Mouse (Mus musculus): ENCODE data around the gene Ino80e. TPM values are rescaled to one million over a fixed set of nuclear protein-coding genes. Genes with fewer than 3 reads are reported as not detected.
A peak's percentile ranks its signal among the peaks of the same experiment; 100 is the strongest.

The Ino80e gene
- total and polyA plus RNA-seq, 3 experiments = 73.6 to 243 (median 73.9) TPM

DNA sequence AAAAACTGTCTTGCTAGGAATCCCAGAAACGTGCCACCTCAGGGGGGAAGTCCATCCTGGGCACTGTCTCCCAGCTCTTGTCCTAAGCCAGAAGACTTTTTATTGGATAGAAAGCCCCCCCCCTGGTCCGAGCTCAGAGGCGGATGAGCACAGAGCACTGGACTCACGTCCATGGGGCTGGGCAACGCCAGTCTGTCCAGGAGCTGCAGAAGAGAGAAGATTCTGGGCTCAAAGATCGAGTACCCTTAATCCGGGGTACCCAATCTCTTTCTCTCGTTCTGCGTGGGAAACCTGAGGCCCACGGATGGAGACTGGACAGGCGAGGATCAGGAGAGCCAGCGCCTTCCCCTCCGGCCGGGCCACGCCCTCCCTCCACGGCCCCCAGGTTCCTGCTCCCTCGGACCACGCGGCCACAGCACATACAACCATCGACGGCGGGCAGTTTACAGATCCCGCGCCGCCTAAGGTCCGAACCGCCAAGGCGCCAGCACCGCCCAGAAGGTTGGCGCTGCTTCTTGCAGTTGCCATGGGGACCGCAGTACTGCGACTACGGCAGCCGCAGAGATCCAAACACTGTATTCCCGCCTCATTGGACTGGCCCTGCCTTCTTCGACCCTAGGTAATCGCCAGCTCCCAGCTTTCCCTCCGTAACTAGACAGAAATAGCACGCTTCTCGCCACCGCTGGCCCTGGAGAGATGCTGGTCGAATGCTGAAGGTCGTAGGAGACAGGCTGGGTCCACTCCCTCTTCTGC lies 53.3 kb downstream of the Ino80e start:
- H3K27ac ChIP-seq (ENCODE audit: insufficient read depth, low read depth) = no peak overlapping the region
- peak; percentile 47 for DNase-seq (ENCODE audit: extremely low read depth)
- no peak for TF ChIP-seq CHD2 (IDR thresholded peaks at IDR 0.05; ENCODE audit: low read length)
- TF ChIP-seq USF2 (conservative IDR thresholded peaks at IDR 0.05; ENCODE audit: low read depth, low read length) = no peak
- TF ChIP-seq E2F4 (IDR thresholded peaks at IDR 0.05; ENCODE audit: insufficient replicate concordance, low read depth, low read length) = 0 out of 2 replicates have a peak, but pooled peaks have one; percentile 42
- no peak for TF ChIP-seq ZNF384 (IDR thresholded peaks at IDR 0.05; ENCODE audit: low read depth, low read length)
- no peak for TF ChIP-seq POLR2AphosphoS2 (IDR thresholded peaks at IDR 0.05; ENCODE audit: low read depth, low read length)
- no peak for TF ChIP-seq EP300 (IDR thresholded peaks at IDR 0.05; ENCODE audit: low read length)
- no peak for TF ChIP-seq UBTF (IDR thresholded peaks at IDR 0.05; ENCODE audit: low read depth, low read length)
- peak; percentile 69 for TF ChIP-seq HCFC1 (IDR thresholded peaks at IDR 0.05; ENCODE audit: low read depth, low read length)
- no peak for TF ChIP-seq RCOR1 (conservative IDR thresholded peaks at IDR 0.05; ENCODE audit: low read depth, low read length)
- no peak for TF ChIP-seq MAZ (IDR thresholded peaks at IDR 0.05; ENCODE audit: low read depth, low read length)
- TF ChIP-seq JUND (conservative IDR thresholded peaks at IDR 0.05; ENCODE audit: low read depth, low read length) = no peak
- TF ChIP-seq MEF2A (IDR thresholded peaks at IDR 0.05; ENCODE audit: borderline replicate concordance, low read depth, low read length) = no peak
- TF ChIP-seq CHD1 (IDR thresholded peaks at IDR 0.05; ENCODE audit: low read depth, low read length) = no peak
- no peak for TF ChIP-seq TBP (conservative IDR thresholded peaks at IDR 0.05; ENCODE audit: low read depth, low read length)
- TF ChIP-seq KAT2A (IDR thresholded peaks at IDR 0.05; ENCODE audit: insufficient replicate concordance, low read length) = no peak
- TF ChIP-seq BHLHE40 (IDR thresholded peaks at IDR 0.05; ENCODE audit: low read depth, low read length) = no peak
- peak; percentile 55; the same call in 1 of the 2 replicates for TF ChIP-seq SIN3A (IDR thresholded peaks at IDR 0.05; ENCODE audit: low read length)
- TF ChIP-seq ZC3H11A (IDR thresholded peaks at IDR 0.05; ENCODE audit: low read depth, low read length) = no peak
- TF ChIP-seq JUN (IDR thresholded peaks at IDR 0.05; ENCODE audit: insufficient read depth, low read depth, low read length) = no peak
- TF ChIP-seq IRF4 (IDR thresholded peaks at IDR 0.05; ENCODE audit: low read depth, low read length) = no peak
- no peak; the same call in 1 of the 2 replicates for TF ChIP-seq ELF1 (IDR thresholded peaks at IDR 0.05; ENCODE audit: low read depth, low read length)
- TF ChIP-seq PAX5 (IDR thresholded peaks at IDR 0.05; ENCODE audit: low read length) = no peak
- no peak for TF ChIP-seq RAD21 (IDR thresholded peaks at IDR 0.05; ENCODE audit: low read depth, low read length)
- TF ChIP-seq SMC3 (IDR thresholded peaks at IDR 0.05; ENCODE audit: low read depth, low read length) = no peak
- TF ChIP-seq MAX (IDR thresholded peaks at IDR 0.05; ENCODE audit: low read length) = no peak; the same call in 1 of the 2 replicates
- TF ChIP-seq CTCF (conservative IDR thresholded peaks at IDR 0.05 in 1 of 2, IDR thresholded peaks at IDR 0.05 in 1 of 2; ENCODE audit: low read depth in 2 of 2, low read length in 2 of 2) = no peak
- TF ChIP-seq GABPA (IDR thresholded peaks at IDR 0.05; ENCODE audit: insufficient replicate concordance, low read depth, low read length) = no peak
- no peak for TF ChIP-seq ZMIZ1 (IDR thresholded peaks at IDR 0.05; ENCODE audit: low read depth, low read length)
- no peak for TF ChIP-seq NELFE (IDR thresholded peaks at IDR 0.05; ENCODE audit: low read depth, low read length)
- 0 out of 2 replicates have a peak, but pooled peaks have one; percentile 14 for TF ChIP-seq MAFK (IDR thresholded peaks at IDR 0.05; ENCODE audit: insufficient replicate concordance, low read length)
- TF ChIP-seq ETS1 (conservative IDR thresholded peaks at IDR 0.05; ENCODE audit: low read depth, low read length) = no peak
- no peak for TF ChIP-seq MYC (IDR thresholded peaks at IDR 0.05; ENCODE audit: low read depth, low read length)
- TF ChIP-seq TCF12 (IDR thresholded peaks at IDR 0.05; ENCODE audit: low read depth, low read length) = no peak
- no peak for TF ChIP-seq ZKSCAN1 (IDR thresholded peaks at IDR 0.05; ENCODE audit: borderline replicate concordance, low read depth, low read length)
- no peak for TF ChIP-seq NRF1 (IDR thresholded peaks at IDR 0.05; ENCODE audit: low read depth, low read length)
- no peak for TF ChIP-seq USF1 (IDR thresholded peaks at IDR 0.05; ENCODE audit: low read depth, low read length)
- TF ChIP-seq POLR2A (IDR thresholded peaks at IDR 0.05; ENCODE audit: low read depth, low read length) = peak; percentile 44; the same call in 1 of the 2 replicates
- peak; percentile 89 for TF ChIP-seq MXI1 (IDR thresholded peaks at IDR 0.05; ENCODE audit: low read depth, low read length)
- H3K4me1 ChIP-seq (ENCODE audit: control insufficient read depth in 1 of 2, insufficient read depth in 2 of 2) = peaks cover 3 to 14% of the 10 kb centered on the region in 2 experiments; a peak in 3 of 4 replicates
- H3K9ac ChIP-seq (ENCODE audit: insufficient read depth, low read depth) = peak overlapping the region; percentile 24; the same call in 1 of the 2 replicates
- H3K9me3 ChIP-seq (replicated peaks; ENCODE audit: low read length) = peaks cover 4% of the 10 kb centered on the region
- H3K79me2 ChIP-seq (replicated peaks; ENCODE audit: control insufficient read depth, extremely low read depth, insufficient read depth, poor library complexity, severe bottlenecking) = no peaks in the 10 kb centered on the region
- H3K4me3 ChIP-seq (replicated peaks in 1 of 3; ENCODE audit: low read depth in 2 of 3, low read length in 2 of 3, poor library complexity in 1 of 3) = peak overlapping the region; percentile 32 to 52 (median 49)
- in situ Hi-C loops (cut with MboI; ENCODE audit: low pct_ligation_motif_present, low pct_unique_long_range_greater_than_20kb, low sequenced_read_pairs) = no loop called here
- H3K27me3 ChIP-seq (replicated peaks) = no peaks in the 10 kb centered on the region
- no peaks in the 10 kb centered on the region for H3K36me3 ChIP-seq (replicated peaks in 1 of 2; ENCODE audit: control insufficient read depth in 1 of 2, insufficient read depth in 1 of 2, low read length in 1 of 2)
- dilution Hi-C loops (cut with MboI; ENCODE audit: extremely low pct_ligation_motif_present, extremely low pct_unique_long_range_greater_than_20kb, low sequenced_read_pairs) = no loop called here
- H3K4me2 ChIP-seq (ENCODE audit: insufficient read depth, low read depth, poor library complexity, severe bottlenecking) = peak overlapping the region; percentile 27; the same call in 1 of the 2 replicates
